Mouse (Mus musculus): ENCODE results near the gene Sco2. TPM values are rescaled to one million over a fixed set of nuclear protein-coding genes. Genes with fewer than 3 reads are reported as not detected.

Gene Sco2
- total and polyA plus RNA-seq, 3 experiments: 17.1 to 34.7 (median 27.2) TPM

- Histone ChIP-seq H3K9me3 (replicated peaks; ENCODE audit: low read length) (no peaks in the 10 kb centered on the region), H3K4me3 (replicated peaks in 1 of 3; ENCODE audit: low read depth in 2 of 3, low read length in 2 of 3, poor library complexity in 1 of 3) (no peak overlapping the region), H3K27me3 (replicated peaks) (peaks cover 23% of the 10 kb centered on the region), H3K36me3 (replicated peaks in 1 of 2; ENCODE audit: control insufficient read depth in 1 of 2, insufficient read depth in 1 of 2, low read length in 1 of 2) (no peaks in the 10 kb centered on the region), H3K4me2 (ENCODE audit: insufficient read depth, low read depth, poor library complexity, severe bottlenecking) (no peak overlapping the region), H3K9ac (ENCODE audit: insufficient read depth, low read depth) (no peak overlapping the region), H3K79me2 (replicated peaks; ENCODE audit: control insufficient read depth, extremely low read depth, insufficient read depth, poor library complexity, severe bottlenecking) (no peaks in the 10 kb centered on the region), H3K27ac (ENCODE audit: insufficient read depth, low read depth) (no peak overlapping the region), H3K4me1 (ENCODE audit: control insufficient read depth in 1 of 2, insufficient read depth in 2 of 2) (no peaks in the 10 kb centered on the region)
- in situ Hi-C loops (cut with MboI; ENCODE audit: low pct_ligation_motif_present, low pct_unique_long_range_greater_than_20kb, low sequenced_read_pairs): no loop called here
- TF ChIP-seq RCOR1 (conservative IDR thresholded peaks at IDR 0.05; ENCODE audit: low read depth, low read length) (no peak), BHLHE40 (IDR thresholded peaks at IDR 0.05; ENCODE audit: low read depth, low read length) (no peak), ELF1 (IDR thresholded peaks at IDR 0.05; ENCODE audit: low read depth, low read length) (no peak), E2F4 (IDR thresholded peaks at IDR 0.05; ENCODE audit: insufficient replicate concordance, low read depth, low read length) (no peak), USF2 (conservative IDR thresholded peaks at IDR 0.05; ENCODE audit: low read depth, low read length) (no peak), ZC3H11A (IDR thresholded peaks at IDR 0.05; ENCODE audit: low read depth, low read length) (no peak)
- DNase-seq (ENCODE audit: extremely low read depth): no peak
- dilution Hi-C loops (cut with MboI; ENCODE audit: extremely low pct_ligation_motif_present, extremely low pct_unique_long_range_greater_than_20kb, low sequenced_read_pairs): no loop called here
Observed at GRCm38 (mm10) chr15:89399716-89400115, 26.1 kb upstream of the Sco2 start.

- no peaks in the 10 kb centered on the region for H3K79me2 ChIP-seq (replicated peaks; ENCODE audit: control insufficient read depth, extremely low read depth, insufficient read depth, poor library complexity, severe bottlenecking)
- H3K4me2 ChIP-seq (ENCODE audit: insufficient read depth, low read depth, poor library complexity, severe bottlenecking): no peak overlapping the region
- H3K36me3 ChIP-seq (replicated peaks in 1 of 2; ENCODE audit: control insufficient read depth in 1 of 2, insufficient read depth in 1 of 2, low read length in 1 of 2): no peaks in the 10 kb centered on the region
- DNase-seq (ENCODE audit: extremely low read depth): no peak
- H3K4me1 ChIP-seq (ENCODE audit: control insufficient read depth in 1 of 2, insufficient read depth in 2 of 2): no peaks in the 10 kb centered on the region
- H3K27me3 ChIP-seq (replicated peaks): peaks cover 25% of the 10 kb centered on the region
- no peak overlapping the region for H3K9ac ChIP-seq (ENCODE audit: insufficient read depth, low read depth)
- H3K4me3 ChIP-seq (replicated peaks in 1 of 3; ENCODE audit: low read depth in 2 of 3, low read length in 2 of 3, poor library complexity in 1 of 3): no peak overlapping the region
- in situ Hi-C loops (cut with MboI; ENCODE audit: low pct_ligation_motif_present, low pct_unique_long_range_greater_than_20kb, low sequenced_read_pairs): no loop called here
- no peaks in the 10 kb centered on the region for H3K9me3 ChIP-seq (replicated peaks; ENCODE audit: low read length)
- dilution Hi-C loops (cut with MboI; ENCODE audit: extremely low pct_ligation_motif_present, extremely low pct_unique_long_range_greater_than_20kb, low sequenced_read_pairs): no loop called here
- no peak for TF ChIP-seq ELF1 (IDR thresholded peaks at IDR 0.05; ENCODE audit: low read depth, low read length)
- TF ChIP-seq KAT2A (IDR thresholded peaks at IDR 0.05; ENCODE audit: insufficient replicate concordance, low read length): no peak
- no peak for TF ChIP-seq HCFC1 (IDR thresholded peaks at IDR 0.05; ENCODE audit: low read depth, low read length)
- TF ChIP-seq USF2 (conservative IDR thresholded peaks at IDR 0.05; ENCODE audit: low read depth, low read length): no peak
- TF ChIP-seq USF1 (IDR thresholded peaks at IDR 0.05; ENCODE audit: low read depth, low read length): no peak
- no peak for TF ChIP-seq NRF1 (IDR thresholded peaks at IDR 0.05; ENCODE audit: low read depth, low read length)
- no peak for TF ChIP-seq IRF4 (IDR thresholded peaks at IDR 0.05; ENCODE audit: low read depth, low read length)
- TF ChIP-seq ZMIZ1 (IDR thresholded peaks at IDR 0.05; ENCODE audit: low read depth, low read length): no peak
- no peak for TF ChIP-seq RAD21 (IDR thresholded peaks at IDR 0.05; ENCODE audit: low read depth, low read length)
- TF ChIP-seq POLR2AphosphoS2 (IDR thresholded peaks at IDR 0.05; ENCODE audit: low read depth, low read length): no peak
- TF ChIP-seq ZNF384 (IDR thresholded peaks at IDR 0.05; ENCODE audit: low read depth, low read length): no peak
- H3K27ac ChIP-seq (ENCODE audit: insufficient read depth, low read depth): no peak overlapping the region
Observed at GRCm38 (mm10) chr15:89398146-89398545, 24.5 kb upstream of the Sco2 start.
